In genomic region chr12:41054006-41054791, GRCm38 (mm10) we compare ENCODE assay signal across 14 mouse cellular contexts. TPM values are rescaled to one million over a fixed set of nuclear protein-coding genes. Genes with fewer than 3 reads are reported as not detected.
DNase-seq lines count a peak whose midpoint lies in the region; ATAC-seq lines count a peak whose summit lies in the region.
"Had no signal": no experiment of that assay in that cellular context is flagged by ENCODE, and none has a peak within 500 bp of the region (broad histone marks: within the 10 kb centered on the region; RNA-seq: fewer than 3 reads in every experiment).

No protein-coding gene starts in this region.

- no peak overlapping the region for H3K4me3 ChIP-seq in midbrain, embryonic 12.5 days
- no peak overlapping the region for H3K4me3 ChIP-seq in midbrain, embryonic 10.5 days
- H3K4me3 ChIP-seq: layer of hippocampus, adult 2 months; liver, embryonic 13.5 days; neural tube, embryonic 12.5 days had no signal

- no peak overlapping the region for H3K4me2 ChIP-seq in midbrain, embryonic 12.5 days (replicated peaks)
- H3K4me2 ChIP-seq: liver, embryonic 13.5 days; neural tube, embryonic 12.5 days had no signal

- H3K4me1 ChIP-seq in midbrain, embryonic 12.5 days, result no peaks in the 10 kb centered on the region
- H3K4me1 ChIP-seq in midbrain, embryonic 10.5 days, result no peaks in the 10 kb centered on the region
- H3K4me1 ChIP-seq: neural tube, embryonic 12.5 days had no signal

- WGBS in midbrain, embryonic 12.5 days, result 76% methylated on average over 11 of the region's 11 CpGs
- 82% methylated on average over 11 of the region's 11 CpGs for WGBS in midbrain, embryonic 10.5 days

- no peak overlapping the region for H3K27ac ChIP-seq in midbrain, embryonic 12.5 days (replicated peaks)
- no peak overlapping the region for H3K27ac ChIP-seq in midbrain, embryonic 10.5 days (replicated peaks)
- H3K27ac ChIP-seq: layer of hippocampus, adult 2 months; liver, embryonic 13.5 days; neural tube, embryonic 12.5 days had no signal

- no peak overlapping the region for H3K9ac ChIP-seq in midbrain, embryonic 12.5 days (replicated peaks)
- H3K9ac ChIP-seq: liver, embryonic 13.5 days; neural tube, embryonic 12.5 days had no signal

- no peaks in the 10 kb centered on the region for H3K9me3 ChIP-seq in midbrain, embryonic 12.5 days
- H3K9me3 ChIP-seq in midbrain, embryonic 10.5 days (replicated peaks), result no peaks in the 10 kb centered on the region
- H3K9me3 ChIP-seq: liver, embryonic 13.5 days; neural tube, embryonic 12.5 days had no signal

- peak; percentile 9 for DNase-seq in adrenal gland, postnatal 14 days
- no peak for DNase-seq in adrenal gland, adult 8-10 months
- DNase-seq in midbrain, embryonic 10.5 days (ENCODE audit: low spot score), result no peak
- peak; percentile 71 for DNase-seq in cerebellum, adult 11-12 months
- DNase-seq in cerebellum, postnatal 25 days, result peak; percentile 67 to 79
- no peak for DNase-seq in left cerebral cortex, adult 18-20 months (ENCODE audit: low spot score in 2 of 2)
- DNase-seq in c-Kit-positive CD71-positive TER-119-positive erythroid progenitor cells, embryonic 14.5 days (ENCODE audit: low spot score), result no peak
- DNase-seq: heart, adult 11 months; liver, embryonic 13.5 days; spleen, adult 18-20 months; thymus, adult 18-20 months had no signal

- no peaks in the 10 kb centered on the region for H3K27me3 ChIP-seq in midbrain, embryonic 12.5 days
- H3K27me3 ChIP-seq in midbrain, embryonic 10.5 days (ENCODE audit: low read depth, poor library complexity, severe bottlenecking), result no peaks in the 10 kb centered on the region
- H3K27me3 ChIP-seq: liver, embryonic 13.5 days; neural tube, embryonic 12.5 days had no signal

- H3K36me3 ChIP-seq in midbrain, embryonic 12.5 days, result no peaks in the 10 kb centered on the region
- H3K36me3 ChIP-seq in midbrain, embryonic 10.5 days, result no peaks in the 10 kb centered on the region
- H3K36me3 ChIP-seq: liver, embryonic 13.5 days; neural tube, embryonic 12.5 days had no signal

- 0 out of 2 replicates have a peak, but pooled peaks have one; percentile 30 for ATAC-seq in midbrain, embryonic 12.5 days (ENCODE audit: low FRiP score, low read depth)

RNA-seq across cellular contexts. Expression of gene Immp2l, which starts 30.3 kb away (rescaled TPM):
- total RNA-seq in adrenal gland, postnatal 14 days (2021), result 28.5 and 34.1 TPM in 2 replicates
- 10 to 100 TPM in 3 of 4 experiments, 1 to 10 TPM in 1; 5.6 to 16.6 (median 12.3) TPM for total RNA-seq in adrenal gland, adult 8-10 months (2022)
- polyA plus RNA-seq in midbrain, embryonic 12.5 days (2016; fragmentation: Nextera tagmentation; extraction: Ambion mirVana), result 8.5 and 10.7 TPM in 2 replicates
- polyA plus RNA-seq in midbrain, embryonic 10.5 days (2016; fragmentation: Nextera tagmentation; extraction: Ambion mirVana), result 9.2 and 12.0 TPM in 2 replicates
- 10 to 100 TPM in 1 of 2 experiments, 1 to 10 TPM in 1; 8.5 to 10.9 TPM for total RNA-seq in left cerebral cortex, adult 18-20 months (2021)

Comparison
In these comparisons a context has a peak if more than half of its experiments do, and no peak if none do; other contexts are left out.
1. DNase-seq: peak in adrenal gland, postnatal 14 days (single experiment), cerebellum, adult 11-12 months (single experiment) and cerebellum, postnatal 25 days (2 of 2); none in adrenal gland, adult 8-10 months (single experiment), midbrain, embryonic 10.5 days (single experiment), left cerebral cortex, adult 18-20 months (0 of 2) and c-Kit-positive CD71-positive TER-119-positive erythroid progenitor cells, embryonic 14.5 days (single experiment).